Mouse (Mus musculus) ES-Bruce4 (cell line): ENCODE data around the gene Ube4b.
"Not testable (repeated sequence)": the region's sequence is repeated elsewhere in the genome, so short reads cannot be mapped to it uniquely, and the experiment has no call there.

Source experiments
- CTCF ChIP-seq: IDR thresholded peaks from one replicate; pipeline ENCODE4 v1.8.1; 2011; ENCODE audit warnings: low read depth, low read length
- POLR2A ChIP-seq: IDR thresholded peaks from one replicate; pipeline ENCODE4 v1.8.1; 2011; ENCODE audit warnings: low read length; ENCODE audit not compliant: insufficient read depth

GRCm38 (mm10) chr4:149460475-149460874 is 33.9 kb upstream of the Ube4b start:
- TF ChIP-seq CTCF = peak; percentile 2
- TF ChIP-seq POLR2A = not testable (repeated sequence)
